Mouse (Mus musculus): Measurements from ENCODE around the gene Trim47.
"Not testable (repeated sequence)": the region's sequence is repeated elsewhere in the genome, so short reads cannot be mapped to it uniquely, and the experiment has no call there.

Trim47 gene

DNA sequence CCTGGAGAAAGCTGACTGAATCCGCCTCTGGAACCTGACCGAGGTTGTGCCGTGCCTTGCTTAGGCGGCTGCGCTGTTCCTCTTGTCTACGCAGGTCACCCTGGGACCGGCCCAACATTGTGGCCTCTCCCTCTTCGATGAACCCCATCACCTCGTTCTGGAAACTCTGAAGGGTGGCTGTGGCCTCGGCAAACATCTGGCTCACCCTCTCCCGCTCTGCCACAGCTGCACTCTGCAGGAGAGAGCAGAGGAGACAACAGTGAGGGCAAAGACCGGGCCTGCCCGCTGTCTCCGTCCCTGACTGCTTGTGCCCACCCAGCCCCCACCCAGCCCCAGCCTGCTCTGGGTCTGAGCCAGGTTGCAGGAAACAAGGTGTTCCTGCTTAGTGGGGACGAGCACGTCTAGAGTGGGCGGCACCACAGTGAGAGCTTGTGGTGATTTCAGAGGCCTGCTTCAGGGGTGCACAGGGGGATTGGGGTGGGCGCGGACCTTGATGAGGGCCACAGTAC lies 19.2 kb downstream of the Trim47 start:
- no peak for DNase-seq (ENCODE audit: low read depth)

DNA sequence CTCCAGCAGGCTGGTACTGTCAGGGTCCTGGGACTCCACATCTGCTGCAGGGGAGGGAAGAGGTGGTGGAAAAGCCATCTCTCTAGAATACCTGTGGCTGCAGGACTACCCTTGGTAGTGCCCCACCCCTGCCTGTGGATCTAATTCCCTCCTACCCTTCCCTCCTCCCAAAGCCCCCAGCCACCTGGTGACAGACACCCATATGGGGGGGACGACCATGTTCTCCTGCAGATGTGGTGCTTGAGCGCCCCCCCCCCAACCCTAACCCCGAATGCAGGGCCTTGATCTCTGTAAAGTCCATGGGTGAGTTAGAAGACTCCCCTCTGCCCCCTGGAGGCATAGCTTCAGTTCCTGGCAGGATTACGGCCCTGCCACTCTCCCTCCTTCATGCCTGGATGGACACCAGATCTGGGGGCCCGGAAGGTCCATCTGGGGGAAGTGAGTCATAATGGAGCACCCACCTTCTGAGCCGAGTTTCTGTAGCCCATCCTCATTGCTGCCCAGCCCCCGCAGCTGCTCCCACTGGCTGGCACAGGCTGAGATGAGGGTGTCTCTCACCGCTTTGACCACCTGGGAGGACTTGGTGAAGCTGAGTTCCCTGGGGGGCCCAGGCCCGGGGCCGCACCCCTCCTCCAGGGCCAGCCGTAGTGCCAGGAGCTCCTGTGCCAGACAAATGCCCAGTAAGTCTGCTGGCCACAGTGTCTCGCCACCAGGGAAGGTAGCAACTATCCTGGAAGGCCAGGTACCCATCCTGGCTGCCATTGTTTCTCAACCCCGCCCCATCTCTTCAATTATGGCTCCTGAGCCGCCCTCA lies 19.8 kb downstream of the Trim47 start:
- DNase-seq (ENCODE audit: low read depth), result peak; percentile 41

DNA sequence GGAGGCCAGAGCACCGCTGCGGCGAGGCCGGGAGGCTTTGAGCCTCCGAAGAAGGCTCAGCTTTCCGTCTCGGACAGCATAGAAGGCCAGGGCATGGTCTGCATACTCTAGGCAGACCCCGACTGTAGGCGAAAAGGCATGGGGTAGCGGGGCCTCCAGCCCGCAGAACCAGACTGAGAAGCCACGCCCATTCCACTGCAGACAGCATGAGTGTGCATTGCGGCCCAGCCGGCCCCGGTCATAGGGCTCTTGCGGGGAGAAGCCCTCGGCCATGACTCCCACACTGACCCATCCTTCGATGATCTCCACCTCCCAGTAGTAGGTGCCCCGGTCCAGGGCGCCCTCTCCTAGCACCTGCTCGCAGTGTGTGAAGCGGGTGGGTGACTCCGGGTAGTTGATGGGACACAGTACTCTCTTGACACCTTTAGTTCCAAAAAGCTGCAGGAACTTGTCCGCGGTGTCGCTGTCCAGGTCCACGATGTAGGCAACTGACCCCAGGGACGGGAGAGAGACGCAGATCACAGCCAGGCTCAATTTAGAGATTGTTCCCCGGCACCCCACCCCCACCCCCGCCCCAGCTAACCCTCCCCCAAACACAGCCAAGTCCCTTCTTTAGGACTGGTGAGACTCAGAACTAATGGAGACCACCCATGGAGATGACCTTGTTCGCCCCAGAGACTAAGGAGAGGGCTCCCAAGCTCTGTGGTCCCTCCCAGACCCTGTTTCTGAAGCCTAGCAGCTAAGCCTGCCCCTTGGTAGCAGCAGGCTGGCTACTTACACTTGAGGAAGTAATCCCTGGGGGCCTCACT lies 20.7 kb downstream of the Trim47 start:
- DNase-seq (ENCODE audit: low read depth), result no peak

DNA sequence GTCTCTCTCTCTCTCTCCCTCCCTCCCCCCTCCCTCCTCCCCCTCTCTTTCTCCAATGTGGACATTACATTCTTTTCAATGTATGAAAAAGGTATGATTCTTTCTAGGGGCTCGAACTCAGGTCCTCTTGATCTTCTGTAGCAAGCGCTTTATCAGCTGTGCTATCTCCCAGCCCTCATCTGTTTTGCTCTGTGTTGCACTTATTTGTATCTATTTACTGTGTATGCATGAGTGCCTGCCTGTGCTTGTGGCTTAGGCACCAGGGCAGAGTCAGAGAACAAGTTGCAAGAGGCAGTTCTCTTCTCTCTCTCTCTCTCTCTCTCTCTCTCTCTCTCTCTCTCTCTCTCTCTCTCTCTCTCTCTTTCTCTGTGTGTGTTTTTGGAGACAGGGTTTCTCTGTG lies 21.9 kb downstream of the Trim47 start:
- DNase-seq (ENCODE audit: low read depth), result no peak

DNA sequence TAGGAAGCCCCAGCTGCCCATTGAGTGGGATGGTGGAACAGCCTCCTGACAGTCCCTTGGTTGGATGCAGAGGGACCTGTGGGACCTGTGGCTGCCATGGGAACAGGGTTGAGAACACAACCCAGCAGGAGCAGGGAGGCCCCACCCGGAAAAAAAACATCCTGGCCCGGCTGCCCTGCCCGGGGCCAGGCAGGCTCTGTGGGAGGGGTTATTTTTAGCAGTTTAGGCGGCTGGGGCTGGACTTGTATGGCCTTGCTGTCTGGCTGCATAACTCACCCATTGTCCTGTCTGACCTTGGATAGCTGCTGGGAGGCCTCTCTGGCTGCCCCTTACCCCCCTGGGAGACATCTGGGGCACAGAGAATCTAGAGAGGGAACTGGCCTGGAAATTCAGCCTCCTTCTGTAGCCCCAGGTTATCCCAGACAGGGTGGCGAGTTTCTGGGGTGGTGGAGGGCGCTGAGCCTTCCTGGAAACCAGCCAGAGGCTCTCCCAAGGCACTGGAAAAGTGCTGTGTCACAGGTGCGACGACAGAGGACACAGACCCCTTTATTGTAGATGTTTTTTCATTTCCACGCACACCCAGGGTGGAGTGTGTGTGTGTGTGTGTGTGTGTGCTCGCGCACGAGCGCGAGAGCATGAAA lies 22.9 kb downstream of the Trim47 start:
- DNase-seq (ENCODE audit: low read depth), result peak; percentile 55

DNA sequence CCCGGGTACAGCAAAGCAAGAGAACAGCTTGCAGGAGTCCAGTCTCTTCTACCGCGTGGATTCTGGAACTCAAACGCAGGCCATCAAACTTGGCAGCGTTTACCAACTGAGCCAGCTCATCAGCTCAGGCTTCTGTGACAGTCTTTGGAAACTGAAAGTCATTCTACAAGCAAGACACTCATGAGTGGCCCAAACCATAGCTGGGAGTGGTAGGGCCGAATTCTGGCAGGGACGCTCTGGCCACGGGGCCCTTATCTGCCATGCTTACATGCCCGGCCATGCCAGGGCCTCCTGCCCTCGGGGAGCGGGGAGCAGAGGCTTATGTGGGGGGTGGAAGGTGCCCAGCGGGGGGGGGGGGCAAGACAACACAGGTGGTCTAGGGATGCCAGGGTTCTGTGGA lies 23.4 kb downstream of the Trim47 start:
- no peak for DNase-seq (ENCODE audit: low read depth)

DNA sequence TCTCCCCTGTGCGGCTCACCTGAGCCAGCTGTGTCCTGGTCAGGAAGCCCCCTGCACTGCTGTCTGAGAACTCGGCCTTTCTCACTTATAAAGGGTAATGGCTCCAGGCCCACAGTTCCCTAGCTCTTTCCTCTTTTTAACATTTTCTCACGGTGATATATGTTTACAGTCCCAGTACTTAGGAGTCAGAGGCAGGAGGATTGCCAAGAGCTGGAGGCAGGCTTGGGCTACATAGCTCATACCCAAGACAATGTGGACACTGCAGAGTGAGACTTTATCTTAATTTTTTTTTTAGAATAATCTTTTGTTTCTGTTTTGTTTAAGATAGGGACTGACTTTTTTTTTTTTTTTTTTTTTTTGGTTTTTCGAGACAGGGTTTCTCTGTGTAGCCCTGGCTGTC lies 24.5 kb downstream of the Trim47 start:
- no peak for DNase-seq (ENCODE audit: low read depth)

DNA sequence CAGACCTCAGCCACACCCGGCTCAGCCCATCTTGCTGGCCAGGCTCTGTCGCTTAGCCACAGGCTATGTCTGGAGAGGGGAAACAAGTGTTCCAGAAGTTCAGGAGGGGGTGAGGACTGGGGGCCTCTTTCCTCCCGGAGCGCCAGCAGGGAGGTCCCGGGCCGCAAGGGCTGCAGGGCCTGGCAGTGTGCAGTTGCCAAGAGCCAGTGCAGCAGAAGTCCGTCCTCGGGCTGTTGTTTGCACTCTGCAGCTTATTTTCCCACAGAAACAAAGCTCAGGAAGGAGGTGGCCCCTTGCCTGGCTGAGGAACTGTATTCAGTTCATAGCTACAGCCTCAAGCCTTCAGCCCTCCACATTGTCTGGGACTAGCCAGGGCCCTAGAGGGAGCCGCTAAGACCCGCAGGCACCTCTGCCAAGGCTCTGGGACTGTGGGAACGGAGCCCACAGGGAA lies 25.1 kb downstream of the Trim47 start:
- DNase-seq (ENCODE audit: low read depth), result no peak

DNA sequence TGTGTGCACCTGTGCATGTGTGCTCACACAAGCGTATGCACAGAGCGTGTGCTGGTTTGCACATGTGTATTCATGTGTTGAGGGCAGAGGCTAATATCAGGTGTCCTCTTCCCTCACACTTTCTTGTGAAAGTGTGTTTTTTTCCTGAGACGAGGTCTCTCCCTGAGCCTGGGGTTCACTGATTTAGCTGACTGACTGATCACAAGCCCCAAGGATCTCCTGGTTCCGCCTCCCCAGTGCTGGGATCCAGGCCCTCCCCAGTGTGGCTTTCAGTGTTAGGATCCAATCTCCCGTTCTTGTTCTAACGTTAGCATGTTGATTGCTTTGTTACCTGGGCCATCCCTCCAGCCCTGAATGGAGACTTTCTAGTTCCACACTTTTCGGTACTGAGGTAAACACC lies 26.2 kb downstream of the Trim47 start:
- no peak for DNase-seq (ENCODE audit: low read depth)

DNA sequence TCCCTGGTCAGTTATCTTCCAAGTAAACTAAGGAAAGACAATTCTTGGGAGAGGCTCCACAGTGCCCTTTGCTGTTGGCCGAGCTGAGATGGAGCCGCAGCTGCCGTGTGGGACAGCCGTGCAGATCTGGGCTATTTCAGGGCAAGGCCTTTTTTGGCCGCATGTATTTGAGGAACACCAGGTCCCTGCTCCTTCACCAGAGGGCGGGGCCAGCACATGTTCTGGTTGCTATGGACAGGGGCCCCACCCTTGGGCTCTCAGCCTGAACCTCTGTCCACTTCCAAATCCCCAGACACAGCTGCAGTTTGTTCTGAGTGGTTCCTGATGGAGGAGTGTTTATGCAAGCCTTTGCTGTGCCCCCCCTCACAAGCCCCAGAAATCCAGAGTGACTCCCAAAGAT lies 26.6 kb downstream of the Trim47 start:
- DNase-seq (ENCODE audit: low read depth), result no peak

DNA sequence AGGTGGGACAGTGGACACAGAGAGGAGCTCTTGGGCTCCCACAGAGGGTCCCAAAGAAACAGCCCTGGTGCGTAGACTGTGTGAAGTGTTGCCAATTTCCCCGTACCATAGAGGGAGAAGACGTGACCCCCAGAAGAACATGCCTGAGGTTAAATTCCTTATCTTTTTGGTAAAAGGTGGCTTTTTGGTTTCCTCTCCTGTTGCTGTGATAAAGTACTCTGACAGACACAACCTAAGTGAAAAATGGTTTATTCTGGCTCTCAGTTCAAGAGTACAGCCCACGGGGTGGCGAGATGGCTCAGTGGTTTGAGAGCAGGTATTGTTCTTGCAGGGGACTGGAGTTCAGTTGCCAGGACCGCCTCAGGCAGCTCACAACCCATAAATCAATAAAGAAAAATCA lies 27.5 kb downstream of the Trim47 start:
- DNase-seq (ENCODE audit: low read depth), result peak; percentile 56

DNA sequence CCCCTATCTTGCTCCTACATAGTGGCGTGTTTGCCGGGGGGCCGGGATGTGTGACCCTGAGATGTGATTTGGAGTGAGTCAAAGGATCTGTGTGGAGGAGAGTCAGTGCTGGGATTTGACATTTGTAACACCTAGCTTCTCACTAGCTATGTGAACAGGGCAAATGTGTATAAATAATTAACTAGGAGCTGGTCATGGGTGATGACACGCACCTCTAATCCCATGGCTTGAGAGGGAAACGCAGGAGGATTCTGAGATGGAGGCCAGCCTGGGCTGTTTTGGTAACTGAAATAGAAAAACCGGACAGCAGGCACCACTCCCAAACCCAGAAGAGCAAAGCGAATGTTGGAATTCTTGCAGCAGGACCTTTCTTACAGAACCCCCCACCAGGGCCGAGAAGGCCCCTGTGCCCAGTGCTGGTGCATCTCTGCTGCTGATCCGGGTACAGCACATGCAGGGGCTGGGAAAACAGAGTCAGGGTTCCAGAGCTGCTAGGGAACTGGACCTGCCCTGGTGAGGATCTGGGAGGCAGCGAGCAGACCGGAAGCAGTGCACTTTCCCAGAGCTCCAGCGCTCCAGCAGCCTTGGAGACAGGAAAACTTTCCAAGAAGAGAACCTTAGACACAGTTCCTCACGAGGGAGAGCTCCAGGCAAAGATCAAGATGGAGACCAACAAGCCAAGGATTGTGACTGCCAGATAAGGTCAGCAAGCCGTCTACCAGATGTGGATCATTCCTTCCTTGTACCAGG lies 28.1 kb downstream of the Trim47 start:
- DNase-seq (ENCODE audit: low read depth), result no peak

DNA sequence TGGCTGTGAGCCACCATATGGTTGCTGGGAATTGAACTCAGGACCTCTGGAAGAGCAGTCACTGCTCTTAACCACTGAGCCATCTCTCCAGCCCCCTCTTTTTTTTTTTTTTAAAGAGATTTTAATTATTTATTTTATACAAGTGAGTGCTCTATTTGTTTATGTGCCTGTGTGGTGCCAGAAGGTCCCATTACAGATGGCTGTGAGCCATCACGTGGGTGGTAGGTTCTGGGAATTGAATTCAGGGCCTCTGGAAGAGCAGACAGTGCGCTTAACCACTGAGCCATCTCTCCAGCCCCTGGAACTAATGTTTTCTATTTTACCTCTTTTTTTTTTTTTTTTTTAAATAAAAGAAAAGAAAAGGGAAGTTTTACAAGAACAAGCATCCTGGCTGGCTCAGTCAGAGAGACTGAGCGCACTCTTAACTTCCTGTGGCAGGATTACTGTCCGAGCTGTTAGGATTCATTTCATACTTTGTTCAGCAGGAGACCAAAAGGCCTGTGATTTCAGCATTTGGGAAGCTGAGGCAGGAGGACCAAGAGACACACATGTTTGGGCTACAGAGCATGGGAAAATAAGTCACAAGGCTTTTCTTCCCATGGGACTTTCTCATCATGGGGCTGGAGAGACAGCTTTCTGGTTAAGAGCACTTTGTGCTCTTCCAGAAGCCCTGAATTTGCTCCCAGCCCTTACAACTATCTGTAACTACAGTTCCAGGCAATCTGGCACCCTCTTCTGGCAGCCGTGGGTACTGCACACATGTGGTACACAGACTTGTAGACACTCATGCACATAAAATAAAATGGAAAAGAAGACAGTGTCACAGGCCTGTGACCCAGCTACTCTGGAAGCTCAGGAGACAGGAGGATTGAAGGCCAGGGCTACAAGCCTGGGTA lies 30.5 kb downstream of the Trim47 start:
- peak; percentile 72 for DNase-seq (ENCODE audit: low read depth)

DNA sequence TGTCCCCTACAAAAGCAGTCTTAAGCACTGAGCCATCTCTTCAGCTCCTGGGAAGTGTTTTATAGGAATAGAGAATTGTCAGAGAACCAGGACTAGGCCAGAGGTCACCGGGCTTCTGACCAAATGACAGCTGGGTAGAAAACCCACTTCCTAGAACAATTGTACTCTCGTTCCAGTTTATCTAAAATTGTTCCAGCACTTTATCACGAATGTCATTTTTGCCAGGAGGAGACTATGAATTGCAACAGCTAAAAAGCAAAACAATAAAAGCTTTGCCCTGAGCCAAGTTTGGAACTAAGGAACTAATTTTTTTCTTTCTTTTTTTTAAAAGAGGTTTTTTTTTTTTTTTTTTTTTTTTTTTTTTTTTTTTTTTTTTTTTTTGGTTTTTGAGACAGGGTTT lies 31.4 kb downstream of the Trim47 start:
- peak; percentile 64 for DNase-seq (ENCODE audit: low read depth)

DNA sequence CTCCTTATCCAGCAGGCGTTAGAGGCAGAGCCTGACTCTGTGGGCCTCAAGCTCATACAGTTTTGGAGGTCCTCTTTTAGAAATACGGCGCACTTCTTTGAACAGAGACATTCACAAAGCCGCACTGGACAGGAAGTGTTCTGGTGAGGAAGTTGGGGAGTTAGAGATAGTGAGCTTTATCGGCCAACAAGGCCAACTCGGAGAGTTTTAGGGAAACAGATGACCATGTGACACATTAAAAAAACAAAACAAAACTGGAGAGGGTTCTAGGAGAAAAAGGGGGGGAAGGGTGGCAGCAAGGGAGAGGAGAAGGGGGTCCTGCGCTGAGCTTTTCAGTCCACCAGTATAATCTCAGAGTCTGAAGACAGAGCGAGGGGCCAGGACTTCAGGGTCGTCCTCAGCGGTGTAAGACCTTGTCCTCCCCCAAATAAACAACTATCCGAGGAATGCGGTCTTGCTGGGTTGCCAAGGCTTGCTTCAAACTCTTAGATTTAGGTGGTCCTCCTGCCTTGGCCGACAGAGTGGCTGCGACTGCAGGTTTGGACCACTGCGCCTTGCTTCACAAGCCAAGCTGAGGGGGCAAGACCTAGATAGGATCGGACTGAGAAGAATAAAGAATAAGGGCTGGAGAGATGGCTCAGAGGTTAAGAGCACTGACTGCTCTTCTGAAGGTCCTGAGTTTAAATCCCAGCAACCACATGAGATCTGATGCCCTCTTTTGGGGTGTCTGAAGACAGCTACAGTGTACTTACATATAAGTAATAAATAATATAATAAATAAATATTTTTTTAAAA lies 33.0 kb downstream of the Trim47 start:
- peak; percentile 97 for DNase-seq (ENCODE audit: low read depth)

DNA sequence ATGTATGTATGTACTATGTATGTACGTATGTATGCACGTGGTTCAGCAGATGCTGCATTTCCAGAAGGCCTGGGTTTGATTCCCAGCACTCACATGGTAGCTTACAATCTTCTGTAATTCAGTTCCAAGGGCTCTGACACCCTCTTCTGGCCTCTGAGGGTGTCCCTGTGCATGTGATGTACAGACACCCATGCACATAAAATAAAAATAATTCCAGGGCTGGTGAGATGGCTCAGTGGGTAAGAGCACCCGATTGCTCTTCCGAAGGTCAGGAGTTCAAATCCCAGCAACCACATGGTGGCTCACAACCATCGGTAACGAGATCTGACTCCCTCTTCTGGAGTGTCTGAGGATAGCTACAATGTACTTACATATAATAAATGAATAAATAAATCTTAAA lies 34.1 kb downstream of the Trim47 start:
- DNase-seq (ENCODE audit: low read depth), result not testable (repeated sequence)

DNA sequence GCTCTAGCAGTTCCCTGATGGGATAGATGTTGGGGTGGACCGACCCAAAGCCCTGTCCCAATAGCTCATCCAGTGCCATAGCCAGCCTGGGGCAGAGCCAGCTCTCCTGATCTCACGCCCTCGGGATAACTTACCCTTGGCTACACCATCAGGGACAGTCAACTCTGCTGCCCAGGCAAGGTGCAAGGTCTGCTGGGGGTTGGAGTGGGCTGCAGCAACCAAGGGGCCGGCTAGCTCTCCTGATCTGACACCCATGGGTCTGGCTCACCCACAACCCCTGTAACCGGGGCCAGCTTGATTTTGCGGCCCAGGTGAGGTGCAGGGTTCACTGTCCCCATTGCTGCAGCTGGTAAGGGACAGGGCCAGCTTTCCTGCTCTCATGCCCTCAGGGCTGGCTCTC lies 35.4 kb downstream of the Trim47 start:
- no peak for DNase-seq (ENCODE audit: low read depth)

DNA sequence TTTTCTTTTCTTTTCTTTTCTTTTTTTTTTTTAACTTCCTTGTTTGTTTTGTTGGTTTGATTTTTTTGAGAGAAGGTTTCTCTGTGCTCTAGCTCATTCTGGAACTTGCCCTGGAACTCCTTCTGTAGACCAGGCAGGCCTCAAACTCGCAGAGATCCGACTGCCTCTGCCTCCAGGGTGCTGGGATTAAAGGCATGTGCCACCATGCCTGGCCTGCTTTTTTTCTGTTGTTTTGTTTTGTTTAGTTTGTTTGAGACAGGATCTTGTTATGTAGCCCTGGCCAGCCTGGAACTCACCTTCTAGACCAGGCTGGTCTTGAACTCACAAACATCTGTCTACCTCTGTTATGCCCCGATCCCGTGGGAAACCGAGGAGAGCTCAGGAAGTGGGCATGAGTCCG lies 37.5 kb downstream of the Trim47 start:
- no peak for DNase-seq (ENCODE audit: low read depth)

DNA sequence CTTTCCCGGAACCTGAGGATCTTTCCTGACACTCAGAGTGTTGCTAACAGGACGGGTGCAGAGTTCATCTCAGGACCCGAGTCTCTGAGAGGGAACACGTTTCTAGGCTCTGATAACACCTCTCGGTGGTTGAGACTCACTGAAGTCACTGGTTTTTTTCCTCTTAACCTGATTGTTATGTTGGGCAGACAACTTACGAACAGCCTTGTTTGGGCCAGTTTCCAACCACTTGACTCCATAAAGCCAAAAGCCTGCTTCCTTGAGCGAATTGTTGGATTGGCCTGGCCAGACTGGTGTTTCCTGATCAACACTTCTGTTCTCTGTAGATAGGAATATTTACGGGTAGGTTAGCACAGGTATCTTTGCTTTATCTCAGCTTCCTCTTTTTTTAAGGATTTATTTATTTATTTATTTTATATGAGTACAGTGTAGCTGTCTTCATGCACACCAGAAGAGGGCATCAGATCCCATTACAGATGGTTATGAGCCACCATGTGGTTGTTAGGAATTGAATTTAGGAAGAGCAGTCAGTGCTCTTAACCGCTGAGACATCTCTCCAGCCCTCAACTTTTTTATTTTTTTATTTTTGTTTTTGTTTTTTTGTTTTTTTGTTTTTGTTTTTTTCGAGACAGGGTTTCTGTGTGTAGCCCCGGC lies 38.1 kb downstream of the Trim47 start:
- peak; percentile 89 for DNase-seq (ENCODE audit: low read depth)

DNA sequence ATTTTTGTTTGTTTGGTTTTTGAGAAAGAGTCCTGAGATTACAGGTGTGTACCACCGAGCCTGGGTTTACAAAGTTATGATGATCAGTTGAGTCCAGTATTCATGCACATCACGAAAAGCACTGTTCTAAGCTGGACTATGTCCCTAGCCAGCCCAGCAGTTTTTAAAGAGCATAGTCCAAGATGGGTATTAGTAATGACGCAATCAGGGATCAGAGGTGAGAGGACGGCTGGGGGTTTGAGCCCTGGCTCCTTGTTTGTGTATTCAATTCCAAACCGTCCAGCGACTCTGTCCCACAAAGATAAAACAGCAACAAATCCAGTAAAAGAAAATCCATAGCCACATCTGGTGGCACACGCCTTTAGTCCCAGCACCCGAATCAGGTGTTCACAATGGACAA lies 38.8 kb downstream of the Trim47 start:
- DNase-seq (ENCODE audit: low read depth), result no peak

All from 416B (cell line).